Mouse (Mus musculus) G1E (cell line): ENCODE data around the gene Creb3l2.

ENCODE experiments used
- CTCF ChIP-seq: IDR thresholded peaks from 2 replicates; pipeline ENCODE4 v1.5.1; 2012; ENCODE audit warnings: low read depth, low read length, inconsistent platforms, mixed read lengths
- POLR2AphosphoS5 ChIP-seq: IDR thresholded peaks from 2 replicates; pipeline ENCODE4 v1.6.1; 2012; ENCODE audit warnings: low read depth, low read length, inconsistent platforms; ENCODE audit not compliant: insufficient replicate concordance

DNA sequence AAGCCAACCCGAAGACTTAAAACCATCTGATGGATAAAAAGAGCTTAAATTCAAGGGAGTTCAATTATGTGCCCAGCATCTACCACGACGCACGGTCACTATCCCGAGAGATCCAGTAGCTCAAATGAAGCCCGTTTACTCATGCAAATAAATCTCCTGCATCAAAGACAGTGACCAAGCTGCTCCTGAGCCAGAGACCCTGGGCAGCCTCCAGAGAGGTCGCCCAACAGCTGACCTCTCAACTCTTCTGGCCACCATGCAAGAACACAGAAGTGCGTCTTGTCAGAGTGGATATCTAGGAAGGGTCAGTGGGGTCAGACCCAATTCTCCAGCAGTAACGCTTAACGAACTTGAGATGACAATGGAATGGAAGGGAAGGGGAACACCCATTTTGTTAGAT lies 35.9 kb downstream of the Creb3l2 start:
- TF ChIP-seq CTCF, result no peak
- TF ChIP-seq POLR2AphosphoS5, result no peak
